Mouse (Mus musculus) urinary bladder, postnatal 14 days (tissue): ENCODE measurements around the gene Gm3448.

Source experiments
- DNase-seq: peaks from one replicate; pipeline ENCODE4 v3.0.0; 2021; ENCODE audit warnings: low spot score

The Gm3448 gene

DNA sequence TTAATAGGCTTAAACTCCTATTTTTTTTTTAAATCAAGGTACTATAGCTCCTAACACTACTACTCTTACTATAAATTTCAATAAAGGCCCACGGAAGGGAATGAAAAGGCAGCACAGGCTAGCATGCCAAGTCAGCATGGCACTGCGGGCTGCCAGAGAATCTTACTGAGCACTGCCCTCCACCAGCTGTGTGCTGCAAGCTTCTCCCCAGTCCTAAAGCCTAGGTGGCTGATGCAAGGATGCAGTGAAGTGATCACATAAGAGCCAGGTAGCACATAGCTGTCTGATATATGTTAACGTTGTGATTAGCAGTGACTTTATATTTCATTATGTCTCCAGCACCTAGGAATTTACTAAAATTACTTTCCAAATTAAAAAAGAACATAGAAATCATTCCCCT lies 81.4 kb downstream of the Gm3448 start:
- no peak for DNase-seq

DNA sequence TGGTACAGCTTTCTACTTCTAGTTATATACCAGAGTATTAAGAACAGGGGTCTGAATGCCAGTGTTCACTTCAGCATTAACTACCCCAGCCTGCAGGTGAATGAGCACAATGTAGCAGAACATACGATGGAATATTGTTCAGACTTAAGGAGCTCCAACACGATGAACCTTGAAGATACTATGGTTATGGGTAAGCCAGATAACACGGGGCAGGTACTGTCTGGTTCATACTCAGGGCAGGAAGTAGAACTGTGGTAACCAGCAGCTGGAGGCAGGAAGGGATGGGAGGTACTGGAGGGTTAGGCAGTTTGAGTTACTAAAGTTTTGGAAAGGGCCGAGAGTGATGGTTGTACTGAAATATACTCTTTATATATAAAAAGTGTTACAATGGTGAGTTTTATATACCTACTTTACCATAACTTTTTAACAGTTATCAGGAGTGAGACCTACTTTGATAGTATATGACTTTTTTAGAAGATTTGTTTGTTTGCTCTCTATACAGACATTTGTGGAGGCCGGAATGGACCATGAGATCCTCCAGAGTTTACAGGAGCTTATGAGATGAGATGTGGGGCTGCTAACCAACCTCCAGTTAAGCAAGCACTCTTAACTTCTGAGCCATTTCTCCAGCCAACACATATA lies 82.5 kb downstream of the Gm3448 start:
- DNase-seq = no peak

DNA sequence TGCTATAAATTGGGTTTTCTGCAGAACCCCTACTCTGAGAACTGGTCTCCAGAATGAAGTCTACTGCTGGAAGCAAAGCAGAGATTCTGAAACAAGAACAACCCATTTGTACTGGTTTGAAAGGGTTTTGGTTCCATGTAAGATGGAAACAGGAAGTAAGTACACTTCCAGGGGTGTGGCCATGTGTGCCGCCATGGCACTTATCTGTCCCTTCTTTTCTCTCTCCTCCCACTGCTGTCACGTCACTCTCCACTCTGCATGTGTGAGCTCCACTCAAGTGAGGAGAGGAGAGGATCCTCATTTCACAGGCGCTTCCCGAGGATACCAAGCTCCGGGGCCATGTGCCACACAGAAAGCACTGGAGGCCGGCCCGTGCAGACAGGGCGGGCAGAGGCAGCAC lies 87.9 kb downstream of the Gm3448 start:
- DNase-seq = no peak

DNA sequence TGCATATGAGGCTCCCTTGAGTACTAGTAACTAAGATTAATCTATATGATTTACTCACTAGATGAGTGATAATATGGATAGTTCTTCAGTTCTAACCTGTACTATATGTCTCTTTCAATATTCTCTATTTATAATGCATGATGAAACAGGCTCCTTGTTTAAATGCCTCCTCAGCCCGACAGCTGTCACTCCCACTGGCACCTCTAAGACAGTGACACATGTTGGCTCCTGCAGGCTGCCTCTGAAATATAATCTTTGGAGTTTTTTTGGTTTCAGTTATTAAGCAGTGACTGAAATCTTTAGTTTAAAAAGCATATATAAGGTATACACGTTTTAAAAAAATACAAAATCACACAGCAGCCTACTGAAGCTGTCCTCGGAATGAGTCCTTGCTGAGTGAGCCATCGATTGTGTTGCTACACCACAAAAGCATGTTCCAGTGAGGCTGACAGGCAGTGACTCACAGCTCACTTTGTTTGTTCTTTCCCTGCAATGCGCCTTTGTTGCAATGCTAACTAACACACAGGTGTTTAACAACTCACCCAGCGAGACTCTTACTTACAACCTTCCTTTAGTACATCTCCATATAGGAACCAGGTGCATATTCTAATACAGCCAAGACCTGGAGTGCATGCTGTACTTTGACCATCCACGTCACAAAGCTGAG lies 92.0 kb downstream of the Gm3448 start:
- DNase-seq = peak; percentile 21
